Mouse (Mus musculus) embryonic facial prominence, embryonic 11.5 days (tissue): ENCODE measurements around the gene Tctn1. TPM values are rescaled to one million over a fixed set of nuclear protein-coding genes. Genes with fewer than 3 reads are reported as not detected.
"Not testable (repeated sequence)": the region's sequence is repeated elsewhere in the genome, so short reads cannot be mapped to it uniquely, and the experiment has no call there.

Experiments
- ATAC-seq: fragments of 200-750 bp; cut with Nextera tagmentation; replicated peaks from 2 replicates; pipeline ENCODE4 v1.8.0; 2017; ENCODE audit warnings: low read depth; ENCODE audit not compliant: insufficient number of reproducible peaks, low FRiP score, low TSS enrichment
- DNase-seq: peaks from one replicate; pipeline ENCODE4 v3.0.0-alpha.2; 2015; ENCODE audit warnings: low spot score
- H3K27ac ChIP-seq: fragments of 300-500 bp; sonication (generic); replicated peaks from 2 replicates; pipeline ENCODE4 v1.5.1; 2014; ENCODE audit warnings: mild to moderate bottlenecking, low read depth, low read length, control low read depth
- H3K27me3 ChIP-seq: fragments of 300-500 bp; sonication (generic); 2 replicates; pipeline ENCODE4 v1.6.1; 2014; ENCODE audit warnings: mild to moderate bottlenecking, low read length, moderate library complexity, mixed read lengths; ENCODE audit not compliant: control insufficient read depth, insufficient read depth
- H3K36me3 ChIP-seq: fragments of 300-500 bp; sonication (generic); replicated peaks from 2 replicates; pipeline ENCODE4 v1.6.1; 2014; ENCODE audit warnings: low read depth, mild to moderate bottlenecking, low read length, moderate library complexity, mixed read lengths; ENCODE audit not compliant: control insufficient read depth, insufficient read depth
- H3K4me1 ChIP-seq: fragments of 300-500 bp; sonication (generic); 2 replicates; pipeline ENCODE4 v1.6.1; 2014; ENCODE audit warnings: low read length, mixed read lengths; ENCODE audit not compliant: control insufficient read depth, insufficient read depth
- H3K4me2 ChIP-seq: fragments of 300-500 bp; sonication (generic); 2 replicates; pipeline ENCODE4 v1.6.1; 2014; ENCODE audit warnings: low read depth, mild to moderate bottlenecking, control low read depth, low read length, moderate library complexity
- H3K4me3 ChIP-seq: fragments of 300-500 bp; sonication (generic); 2 replicates; pipeline ENCODE4 v1.5.1; 2014; ENCODE audit warnings: low read depth, low read length, control low read depth
- H3K9ac ChIP-seq: fragments of 300-500 bp; sonication (generic); replicated peaks from 2 replicates; pipeline ENCODE4 v1.6.1; 2014; ENCODE audit warnings: mild to moderate bottlenecking, control low read depth, low read length
- H3K9me3 ChIP-seq: fragments of 300-500 bp; sonication (generic); replicated peaks from 2 replicates; pipeline ENCODE4 v1.6.1; 2016; ENCODE audit warnings: mild to moderate bottlenecking, low read length, inconsistent platforms, mixed read lengths; ENCODE audit not compliant: control insufficient read depth
- WGBS: fragments of 180-500 bp; shearing (Covaris S2); extraction: QIAGEN DNeasy Blood & Tissue Kit; methylation state at CpG from one replicate; pipeline ENCODE4 v1.1.7; 2014; 5-methylcytosine and 5-hydroxymethylcytosine counted together
- polyA plus RNA-seq: library from polyadenylated mRNA; unstranded; fragments of >200 nt; fragmentation: Nextera tagmentation; extraction: Ambion mirVana; gene quantifications from 2 replicates; pipeline ENCODE4 v1.2.1, GENCODE M21; 2014

Gene Tctn1
- polyA plus RNA-seq, 1 experiment from 2014 or later = 3.5 TPM

DNA sequence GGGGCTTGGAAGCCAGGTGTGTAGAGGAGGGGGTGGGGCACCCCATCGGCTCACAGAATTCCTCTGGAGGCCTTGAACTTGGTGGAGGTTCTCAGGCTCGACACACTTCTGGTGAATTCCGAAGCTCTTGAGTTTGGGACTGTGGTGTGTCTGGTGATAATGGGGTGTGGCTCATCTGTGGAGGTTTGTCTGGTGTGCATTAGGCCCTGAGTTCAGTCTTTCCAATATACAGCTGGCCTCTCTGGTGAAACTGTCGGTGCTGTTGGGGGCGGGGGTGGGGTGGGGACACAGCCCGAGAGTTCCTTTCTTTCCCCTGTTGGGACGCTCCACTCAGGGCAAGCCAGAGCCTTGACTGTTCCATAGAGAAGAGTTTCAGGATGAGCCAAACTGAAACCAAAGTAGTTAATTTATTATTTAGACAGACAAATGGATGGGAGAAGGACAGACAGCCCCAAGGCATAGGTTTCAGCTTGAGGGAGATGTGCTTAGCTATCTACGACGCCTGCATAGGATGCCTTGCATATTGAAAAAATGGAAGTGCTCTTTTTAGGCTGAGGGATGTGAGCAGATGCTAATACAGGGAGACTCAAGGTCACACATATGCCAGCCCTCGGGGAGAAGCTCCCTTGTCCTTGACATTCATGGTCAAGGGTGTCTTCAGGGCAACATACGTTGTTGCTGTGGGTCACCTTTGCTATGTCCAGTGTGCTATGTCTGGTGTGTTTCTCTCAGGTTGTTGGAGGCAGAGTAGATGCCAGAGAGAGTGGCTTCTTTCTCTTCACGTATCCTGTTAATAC, 46.0 kb downstream of the Tctn1 start:
- 87% methylated on average over 12 of the region's 12 CpGs for WGBS
- Histone ChIP-seq H3K27ac (no peak overlapping the region), H3K4me2 (no peak overlapping the region), H3K4me1 (no peaks in the 10 kb centered on the region; the same call in 1 of the 2 replicates), H3K4me3 (no peak overlapping the region), H3K36me3 (no peaks in the 10 kb centered on the region), H3K27me3 (no peaks in the 10 kb centered on the region), H3K9ac (no peak overlapping the region), H3K9me3 (no peaks in the 10 kb centered on the region)
- DNase-seq = no peak
- ATAC-seq = no peak

- ATAC-seq = no peak
- no peak overlapping the region for H3K27ac ChIP-seq
- no peak for DNase-seq
- no peaks in the 10 kb centered on the region for H3K9me3 ChIP-seq
- no peaks in the 10 kb centered on the region; the same call in 1 of the 2 replicates for H3K4me1 ChIP-seq
- no peak overlapping the region for H3K4me3 ChIP-seq
- no peaks in the 10 kb centered on the region for H3K36me3 ChIP-seq
- H3K27me3 ChIP-seq = no peaks in the 10 kb centered on the region
- no peak overlapping the region for H3K4me2 ChIP-seq
- 90% methylated on average over 6 of the region's 6 CpGs for WGBS
- no peak overlapping the region for H3K9ac ChIP-seq
Observed at GRCm38 (mm10) chr5:122217636-122218035, 46.6 kb downstream of the Tctn1 start.

DNA sequence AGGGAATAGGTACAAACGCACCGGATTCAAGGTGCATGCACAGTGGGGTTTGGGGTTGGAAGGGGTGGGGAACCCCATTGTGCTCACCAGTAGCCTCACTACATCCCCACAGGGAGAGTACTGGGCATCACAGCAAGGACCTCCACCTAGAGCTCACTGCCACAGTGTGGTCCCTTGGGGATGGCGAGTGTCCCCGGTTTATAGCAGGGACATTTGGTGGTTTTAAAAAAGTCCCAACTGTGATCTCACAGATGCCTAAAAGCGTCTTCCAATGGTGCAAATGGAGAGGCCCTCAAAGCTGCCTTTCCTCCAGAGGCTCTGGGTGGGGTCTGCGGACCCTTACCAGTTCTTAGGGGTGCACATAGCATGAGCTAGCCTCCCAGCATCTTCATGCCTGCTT, 50.4 kb downstream of the Tctn1 start:
- ATAC-seq (no peak), DNase-seq (no peak)
- Histone ChIP-seq H3K4me1 (peaks cover 3% of the 10 kb centered on the region; the same call in 1 of the 2 replicates), H3K27ac (no peak overlapping the region), H3K9me3 (no peaks in the 10 kb centered on the region), H3K9ac (no peak overlapping the region), H3K4me3 (no peak overlapping the region), H3K36me3 (no peaks in the 10 kb centered on the region), H3K27me3 (no peaks in the 10 kb centered on the region), H3K4me2 (no peak overlapping the region)
- 86% methylated on average over 6 of the region's 6 CpGs for WGBS

DNA sequence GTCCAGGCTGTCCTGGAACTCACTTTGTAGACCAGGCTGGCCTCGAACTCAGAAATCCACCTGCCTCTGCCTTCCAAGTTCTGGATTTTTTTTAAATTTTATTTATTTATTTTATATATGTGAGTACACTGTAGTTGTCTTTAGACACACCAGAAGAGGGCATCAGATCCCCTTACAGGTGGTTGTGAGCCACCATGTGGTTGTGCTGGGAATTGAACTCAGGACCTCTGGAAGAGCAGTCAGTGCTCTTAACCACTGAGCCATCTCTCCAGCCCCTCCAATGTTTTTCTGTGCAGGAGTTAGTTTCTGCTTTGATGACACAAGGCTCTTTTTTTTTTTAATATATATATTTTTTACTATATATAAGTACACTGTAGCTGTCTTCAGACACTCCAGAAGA, 51.4 kb downstream of the Tctn1 start:
- H3K4me3 ChIP-seq, H3K27ac ChIP-seq, H3K4me1 ChIP-seq, H3K36me3 ChIP-seq, H3K9ac ChIP-seq, H3K4me2 ChIP-seq, H3K27me3 ChIP-seq, ATAC-seq, DNase-seq, H3K9me3 ChIP-seq: not testable (repeated sequence)
- WGBS = 100% methylated on average over 1 of the region's 1 CpGs

DNA sequence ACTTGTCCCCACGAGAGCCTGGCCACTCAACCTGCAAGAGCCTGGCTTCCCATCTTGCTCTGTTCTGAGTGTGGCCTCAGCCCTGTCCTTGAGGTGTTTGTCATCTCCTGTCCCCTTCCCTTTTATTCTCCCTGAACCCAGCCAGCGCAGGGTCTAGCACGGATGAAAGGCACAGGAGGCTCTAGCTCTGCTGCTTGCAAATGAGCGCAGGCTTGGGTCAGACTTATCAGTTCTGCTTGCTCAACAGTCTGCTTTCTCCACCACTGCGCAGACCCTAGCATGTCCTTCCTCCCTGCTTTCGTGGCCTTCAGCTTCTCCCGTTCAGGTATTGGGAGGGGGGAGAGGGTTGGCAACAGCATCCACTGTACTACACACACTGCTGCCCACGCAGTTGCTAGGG, 52.1 kb downstream of the Tctn1 start:
- Histone ChIP-seq H3K27me3 (no peaks in the 10 kb centered on the region), H3K9me3 (no peaks in the 10 kb centered on the region), H3K36me3 (no peaks in the 10 kb centered on the region), H3K4me1 (peaks cover 3% of the 10 kb centered on the region; the same call in 1 of the 2 replicates), H3K27ac (no peak overlapping the region), H3K4me2 (no peak overlapping the region), H3K9ac (no peak overlapping the region), H3K4me3 (no peak overlapping the region)
- ATAC-seq (no peak), DNase-seq (no peak)
- 90% methylated on average over 8 of the region's 8 CpGs for WGBS

DNA sequence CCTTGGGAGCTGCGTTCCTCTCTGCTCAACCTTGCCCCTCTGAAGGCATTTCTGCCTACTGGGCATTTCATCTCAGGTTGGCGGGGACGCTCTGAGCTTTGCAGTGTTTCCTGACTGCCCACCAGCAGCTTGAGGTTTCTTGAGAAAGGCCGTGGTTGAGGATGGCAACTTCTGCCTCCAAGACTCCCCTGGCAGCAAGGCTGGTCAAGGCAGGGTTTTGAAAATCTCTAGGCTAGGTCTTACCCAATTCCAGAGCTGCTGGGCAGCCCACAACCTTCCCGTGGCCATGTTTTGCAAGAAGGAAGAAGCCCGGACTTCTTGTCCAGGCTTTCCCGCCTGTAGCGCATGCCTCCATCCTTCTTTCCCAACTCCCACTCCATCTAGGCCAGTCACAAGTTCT, 53.4 kb downstream of the Tctn1 start:
- no peak for DNase-seq
- Histone ChIP-seq H3K9me3 (no peaks in the 10 kb centered on the region), H3K27ac (no peak overlapping the region), H3K4me2 (no peak overlapping the region), H3K4me3 (no peak overlapping the region), H3K27me3 (no peaks in the 10 kb centered on the region), H3K36me3 (no peaks in the 10 kb centered on the region), H3K9ac (no peak overlapping the region), H3K4me1 (peaks cover 3% of the 10 kb centered on the region; the same call in 1 of the 2 replicates)
- WGBS = 93% methylated on average over 8 of the region's 8 CpGs
- no peak for ATAC-seq

DNA sequence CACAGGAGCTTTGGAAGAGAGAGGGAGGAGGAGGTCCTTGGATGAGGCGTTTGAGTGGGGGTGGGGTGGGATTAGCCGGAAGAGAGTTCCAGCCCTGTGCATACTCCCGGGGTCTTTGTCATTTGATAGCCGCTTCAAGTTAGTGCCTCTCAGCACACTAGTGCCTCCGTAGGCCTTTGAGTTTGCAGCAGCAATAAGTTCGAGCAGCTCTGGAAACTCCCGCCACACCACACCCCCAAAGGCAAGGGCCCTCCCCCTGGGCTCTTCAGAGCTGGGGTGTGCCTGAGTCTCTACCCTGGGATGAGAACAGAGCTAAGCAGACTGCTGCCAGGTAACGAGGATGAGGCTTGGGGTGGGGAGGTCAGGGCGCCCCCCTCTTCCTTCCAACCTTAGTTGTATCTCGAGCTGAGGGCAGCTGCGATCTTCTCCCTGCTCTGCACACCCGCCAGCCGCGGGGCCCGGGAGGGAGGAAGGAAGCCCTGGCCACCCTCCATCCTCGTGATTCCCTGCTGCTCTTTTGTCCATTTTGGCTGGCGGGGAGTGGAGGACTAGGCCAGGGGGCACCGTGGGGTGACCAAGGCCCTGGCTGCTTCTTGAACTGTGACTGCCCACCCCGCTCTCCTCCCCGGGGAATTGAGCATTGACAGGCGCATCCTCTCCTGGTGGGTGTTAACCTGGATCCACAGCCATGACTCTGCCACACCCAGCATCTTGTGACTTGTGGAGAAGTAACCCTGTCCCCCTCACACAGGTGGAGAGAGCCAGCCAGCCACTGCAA, 54.5 kb downstream of the Tctn1 start:
- ATAC-seq (peak; percentile 93), DNase-seq (peak; percentile 91)
- Histone ChIP-seq H3K9ac (peak overlapping the region; percentile 73), H3K36me3 (no peaks in the 10 kb centered on the region), H3K9me3 (no peaks in the 10 kb centered on the region), H3K4me2 (peak overlapping the region; percentile 74), H3K4me1 (peaks cover 3% of the 10 kb centered on the region; the same call in 1 of the 2 replicates), H3K27me3 (no peaks in the 10 kb centered on the region), H3K27ac (peak overlapping the region; percentile 73), H3K4me3 (peak overlapping the region; percentile 36)
- WGBS = 3% methylated on average over 20 of the region's 21 CpGs

DNA sequence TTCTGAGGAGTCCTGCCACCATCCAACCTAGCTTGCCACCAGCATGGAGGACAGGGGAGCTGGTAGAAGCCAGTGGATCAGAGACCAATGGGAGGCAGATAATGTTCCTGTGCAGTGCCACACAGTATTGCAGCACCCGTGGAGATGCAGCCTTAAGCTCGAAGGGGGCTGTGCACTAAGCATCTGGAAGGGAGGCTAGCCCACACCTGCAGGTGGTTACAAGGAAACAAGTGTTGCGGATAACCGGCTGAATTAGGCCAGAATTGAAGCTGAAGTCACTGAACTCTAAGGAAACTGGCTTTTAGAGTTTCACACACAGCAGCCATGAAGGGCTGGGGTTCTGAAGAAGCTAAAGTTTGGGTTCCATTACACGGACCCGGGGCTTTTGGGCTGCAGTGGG, 55.4 kb downstream of the Tctn1 start:
- ATAC-seq = no peak
- H3K27me3 ChIP-seq = no peaks in the 10 kb centered on the region
- H3K36me3 ChIP-seq = no peaks in the 10 kb centered on the region
- WGBS = 36% methylated on average over 6 of the region's 6 CpGs
- H3K9ac ChIP-seq = peak overlapping the region; percentile 73
- H3K4me1 ChIP-seq = peaks cover 3% of the 10 kb centered on the region; the same call in 1 of the 2 replicates
- H3K4me3 ChIP-seq = peak overlapping the region; percentile 36; the same call in 1 of the 2 replicates
- peak; percentile 25 for DNase-seq
- H3K27ac ChIP-seq = peak overlapping the region; percentile 35; the same call in 1 of the 2 replicates
- H3K9me3 ChIP-seq = no peaks in the 10 kb centered on the region
- no peak overlapping the region; the same call in 1 of the 2 replicates for H3K4me2 ChIP-seq
